Mouse (Mus musculus): ENCODE measurements around the gene Miga1.

Miga1 gene

DNA sequence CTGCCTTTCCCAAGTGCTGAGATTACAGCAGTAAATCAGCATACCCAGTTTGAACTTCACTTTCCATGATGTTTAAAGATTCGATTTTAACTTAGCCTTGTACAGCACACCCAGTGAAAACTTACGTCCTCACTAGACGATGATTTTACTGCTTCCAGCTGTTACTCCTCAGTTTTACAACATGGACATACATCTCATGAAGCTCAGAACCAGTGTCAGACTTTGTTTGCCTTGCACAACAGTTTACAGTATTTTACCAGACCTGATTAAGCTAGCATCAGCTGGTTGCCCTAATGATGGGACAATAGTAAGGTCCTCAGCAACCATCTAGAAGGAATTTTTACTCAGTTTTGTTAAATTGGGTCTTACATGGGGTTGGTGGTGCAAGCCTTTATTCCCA lies 99.1 kb downstream of the Miga1 start:
- no peak for DNase-seq

DNA sequence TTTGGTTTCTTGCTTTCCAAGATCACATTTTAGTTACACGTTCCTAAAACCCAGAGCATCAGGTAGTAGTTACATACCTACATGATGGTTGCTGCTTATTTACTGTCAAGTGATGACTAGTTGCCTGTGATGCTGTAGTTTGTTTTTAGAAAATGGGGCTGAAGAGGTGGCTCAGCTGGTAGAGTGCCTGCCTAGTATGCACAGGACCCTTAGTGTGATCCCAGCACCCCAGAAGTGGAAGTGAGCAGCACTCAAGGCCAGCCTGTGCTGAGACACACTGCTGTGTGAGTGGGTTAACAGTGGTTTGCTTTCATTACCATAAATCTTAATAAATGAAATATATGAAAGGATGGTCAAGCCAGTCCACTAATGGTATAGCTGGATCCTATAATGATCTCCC lies 100.6 kb downstream of the Miga1 start:
- no peak for DNase-seq

DNA sequence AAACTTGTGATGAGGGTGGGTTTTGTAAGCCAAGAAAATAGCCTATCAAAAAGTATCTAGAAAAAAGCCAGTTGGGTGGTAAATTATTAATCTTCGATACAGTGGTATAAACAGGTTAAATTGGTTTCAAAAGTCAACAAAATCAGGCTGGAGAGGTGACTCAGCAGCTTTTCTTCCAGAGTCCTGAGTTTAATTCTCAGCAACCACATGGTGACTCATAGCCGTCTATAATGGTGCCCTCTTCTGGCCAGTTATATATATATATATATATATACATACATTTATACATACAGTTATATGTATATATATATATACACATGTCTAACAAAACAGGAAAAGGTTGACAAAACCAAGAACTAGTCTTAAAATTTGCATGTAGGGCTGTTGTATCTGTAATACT lies 101.4 kb downstream of the Miga1 start:
- DNase-seq = peak in 1 of 2 experiments; percentile 31

DNA sequence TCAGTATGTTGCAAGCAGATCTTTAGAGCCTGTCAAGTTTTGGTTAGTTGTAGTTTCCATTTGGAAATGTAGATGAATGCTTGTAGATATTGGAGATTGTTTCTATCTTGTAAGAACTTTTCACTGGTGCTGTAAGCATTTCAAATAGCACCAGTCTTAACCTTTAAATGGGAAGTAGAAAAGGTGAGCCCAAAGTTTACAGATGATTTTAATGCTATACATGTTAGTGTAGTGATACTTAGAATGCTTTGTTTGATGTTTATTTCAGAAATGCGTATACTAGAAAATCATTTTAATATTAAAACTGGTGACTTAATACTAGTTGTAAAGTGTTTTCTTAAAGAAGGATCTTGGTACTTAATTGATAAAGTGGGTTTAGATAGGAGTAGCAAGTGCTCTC lies 104.4 kb downstream of the Miga1 start:
- no peak for DNase-seq

DNA sequence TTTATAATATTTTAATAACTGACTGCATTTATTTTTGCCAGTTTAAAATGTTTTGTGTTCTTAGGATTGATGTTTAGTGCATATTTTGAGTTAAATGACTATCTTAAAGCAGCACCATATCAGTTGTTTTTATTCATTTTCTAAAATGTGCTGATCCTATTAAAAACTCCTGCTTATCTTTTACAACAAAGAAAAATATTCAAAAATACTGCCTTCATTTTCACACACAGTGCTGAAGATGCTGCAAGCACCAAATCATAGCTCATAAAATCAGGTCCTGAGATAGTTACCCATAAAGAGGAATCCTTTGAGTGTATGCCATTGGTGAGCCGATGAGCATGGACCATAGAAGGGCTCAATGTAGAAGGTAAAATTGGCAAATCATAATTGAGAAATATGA lies 105.0 kb downstream of the Miga1 start:
- DNase-seq = no peak

DNA sequence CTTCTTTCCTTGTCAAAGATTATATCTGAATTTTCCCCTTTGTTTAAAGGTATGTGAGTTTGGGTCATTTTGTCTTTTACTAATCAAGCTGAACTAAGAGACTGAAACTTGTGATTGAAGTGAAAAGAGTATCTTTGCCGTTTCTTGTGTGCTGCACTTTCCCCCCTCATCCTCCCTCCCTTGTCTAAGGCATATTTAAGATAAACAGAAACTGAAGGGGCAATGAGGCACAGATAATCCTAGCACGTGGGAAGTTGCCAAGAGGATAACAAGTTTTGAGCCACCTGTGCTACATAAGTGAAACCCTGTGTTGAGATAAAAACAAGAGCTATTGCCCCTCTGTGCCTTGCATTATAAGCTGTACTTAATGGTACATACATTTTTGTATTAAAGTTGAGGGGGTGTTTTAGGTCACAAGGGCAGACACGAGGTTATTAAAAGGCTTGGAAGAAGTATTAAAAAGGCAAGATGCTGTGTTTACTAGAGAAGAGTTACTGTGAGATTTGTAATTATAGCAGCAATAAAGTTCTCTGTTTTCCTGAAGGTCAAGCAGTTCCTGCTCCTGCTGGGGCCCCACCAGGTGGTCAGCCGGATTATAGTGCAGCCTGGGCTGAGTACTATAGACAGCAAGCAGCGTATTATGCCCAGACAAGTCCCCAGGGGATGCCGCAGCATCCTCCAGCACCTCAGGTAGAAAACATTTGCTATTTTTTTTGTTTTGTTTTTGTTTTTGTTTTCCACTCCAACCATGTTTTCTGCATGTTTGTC lies 108.7 kb downstream of the Miga1 start:
- no peak for DNase-seq

DNA sequence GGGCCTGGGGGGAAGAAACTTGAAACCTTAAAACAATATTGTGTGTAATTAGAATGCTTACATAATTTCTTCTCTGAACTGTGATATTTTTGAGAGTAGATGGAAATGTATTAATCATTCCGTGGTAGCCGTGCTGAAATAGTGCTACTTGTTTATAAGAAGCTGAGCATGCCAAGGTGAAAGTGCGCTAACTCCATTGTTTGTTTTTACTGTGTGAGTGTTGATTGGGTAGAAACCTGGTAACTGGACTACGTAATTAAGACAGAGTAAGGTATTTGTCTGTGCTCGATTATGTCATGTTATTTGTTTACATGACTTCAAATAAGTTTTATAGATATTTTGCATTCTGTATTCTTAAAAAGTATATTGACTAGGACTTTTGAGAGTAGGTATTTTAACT lies 110.9 kb downstream of the Miga1 start:
- DNase-seq = no peak

DNA sequence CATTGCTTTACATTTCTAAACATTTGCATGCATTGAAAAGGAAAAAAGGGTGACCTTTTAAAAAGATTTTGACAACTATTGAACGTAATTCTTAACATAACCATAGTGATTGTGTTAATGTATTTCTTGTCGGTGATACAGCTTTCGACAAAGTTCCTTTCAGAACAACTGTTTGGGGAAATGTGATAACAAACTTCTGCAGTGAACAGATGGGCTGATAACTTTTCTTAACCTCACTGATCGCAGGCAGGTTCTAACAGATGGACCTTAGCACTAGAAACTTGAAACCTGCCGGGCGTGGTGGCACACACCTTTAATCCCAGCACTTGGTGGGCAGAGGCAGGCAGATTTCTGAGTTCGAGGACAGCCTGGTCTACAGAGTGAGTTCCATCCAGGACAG lies 111.4 kb downstream of the Miga1 start:
- DNase-seq = no peak

DNA sequence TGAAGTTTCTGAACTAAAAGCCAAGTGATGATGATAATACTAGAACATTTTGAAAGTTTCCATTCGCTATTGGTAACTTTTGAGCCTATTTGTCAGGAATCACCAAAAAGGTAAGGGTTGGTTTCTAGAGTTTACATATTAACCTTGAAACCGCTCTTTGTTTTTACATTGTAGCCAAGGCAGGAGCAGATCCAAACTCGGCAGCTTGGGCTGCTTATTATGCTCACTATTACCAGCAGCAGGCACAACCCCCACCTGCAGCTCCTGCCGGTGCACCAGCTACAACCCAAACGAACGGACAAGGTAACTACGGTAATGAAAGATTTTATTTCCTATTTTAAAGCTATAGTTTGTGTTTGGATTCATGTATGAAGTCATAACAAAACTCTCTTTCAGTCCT lies 114.3 kb downstream of the Miga1 start:
- no peak for DNase-seq

DNA sequence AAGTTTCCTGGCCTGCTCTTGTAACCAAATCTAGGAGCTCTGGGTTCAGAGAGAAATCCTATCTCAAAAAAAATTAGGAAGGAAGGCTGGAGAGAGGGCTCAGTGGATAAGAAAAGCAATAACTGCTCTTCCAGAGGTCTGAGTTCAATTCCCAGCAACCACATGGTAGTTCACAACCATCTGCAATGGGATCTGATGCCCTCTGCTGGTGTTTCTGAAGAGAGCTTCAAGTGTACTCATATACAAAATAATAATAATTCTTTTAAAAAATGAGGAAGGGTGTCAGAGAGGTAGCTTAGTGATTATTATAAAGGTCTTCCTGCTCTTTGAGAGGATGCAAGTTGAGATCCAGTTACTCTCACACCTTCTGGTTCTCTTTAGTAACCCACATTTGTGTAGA lies 115.3 kb downstream of the Miga1 start:
- no peak for DNase-seq

All from lung, adult 18-20 months (tissue).